Comparison of ENCODE assay signal across 8 mouse cellular contexts in genomic region chr19:5817703-5818589, GRCm38 (mm10). TPM values are rescaled to one million over a fixed set of nuclear protein-coding genes. Genes with fewer than 3 reads are reported as not detected.
DNase-seq lines count a peak whose midpoint lies in the region; ATAC-seq and TF ChIP-seq lines count a peak whose summit lies in the region.

No protein-coding gene starts in this region.

- peak overlapping the region; percentile 64 for H3K9ac ChIP-seq in hindbrain, embryonic 16.5 days (ENCODE audit: low read depth, low read length)

- H3K9me3 ChIP-seq in hindbrain, embryonic 16.5 days (ENCODE audit: control insufficient read depth, low read length) = no peaks in the 10 kb centered on the region

- H3K4me3 ChIP-seq in hindbrain, embryonic 16.5 days (ENCODE audit: low read length) = peak overlapping the region; percentile 28
- peak overlapping the region; percentile 31 for H3K4me3 ChIP-seq in left cerebral cortex, adult 2 months

- TF ChIP-seq CTCF in left cerebral cortex, adult 2 months (IDR thresholded peaks at IDR 0.05) = peak; percentile 85

- H3K27ac ChIP-seq in hindbrain, embryonic 16.5 days (ENCODE audit: low read depth, low read length) = peak overlapping the region; percentile 87
- H3K27ac ChIP-seq in left cerebral cortex, adult 2 months = peak overlapping the region; percentile 98

- H3K4me1 ChIP-seq in hindbrain, embryonic 16.5 days (ENCODE audit: control insufficient read depth, insufficient read depth, low read depth, low read length) = peaks cover 16% of the 10 kb centered on the region

- peak; percentile 53 for ATAC-seq in activated CD4-positive, CD25-positive, alpha-beta regulatory T cell, adult 4 months
- ATAC-seq in hindbrain, embryonic 16.5 days = peak; percentile 76
- ATAC-seq in megakaryocyte, adult 5-6 weeks (ENCODE audit: poor library complexity, severe bottlenecking) = peak; percentile 91

- intact Hi-C loops in left cerebral cortex, adult 2 months (cut with DNase I) = loop anchor here (2.0 kb wide), 1 partner anchor 15 kb away; no protein-coding TSS in a partner anchor

- H3K4me2 ChIP-seq in hindbrain, embryonic 16.5 days (ENCODE audit: low read length) = peak overlapping the region; percentile 58

- peak; percentile 70 to 88 for DNase-seq in cerebellum, postnatal 4 days (ENCODE audit: low spot score in 2 of 2)
- peak; percentile 92 for DNase-seq in gastrocnemius, adult 18-20 months (ENCODE audit: low spot score)
- DNase-seq in left cerebral cortex, adult 2 months (ENCODE audit: extremely low spot score in 1 of 2, low spot score in 2 of 2) = peak; percentile 87 to 91
- peak; percentile 88 for DNase-seq in right cerebral cortex, postnatal 14 days
- DNase-seq in urinary bladder, postnatal 25 days (ENCODE audit: low spot score) = peak; percentile 85

- 20% methylated on average over 21 of the region's 21 CpGs for WGBS in hindbrain, embryonic 16.5 days

- no peaks in the 10 kb centered on the region for H3K36me3 ChIP-seq in hindbrain, embryonic 16.5 days (ENCODE audit: control insufficient read depth, insufficient read depth, low read length)

- H3K27me3 ChIP-seq in hindbrain, embryonic 16.5 days (replicated peaks; ENCODE audit: control insufficient read depth, insufficient read depth, low read length) = no peaks in the 10 kb centered on the region

RNA-seq across cellular contexts. Expression of gene Scyl1, which starts 46.7 kb away (rescaled TPM):
- polyA plus RNA-seq in activated CD4-positive, CD25-positive, alpha-beta regulatory T cell, adult 4 months (2017; shearing (Covaris generic)) = 10 to 100 TPM in 1 of 2 experiments, 1 to 10 TPM in 1; 8.4 to 16.8 TPM
- 10 to 100 TPM; 70.6 to 74.4 TPM for total RNA-seq in gastrocnemius, adult 18-20 months (2021)
- 83.2 and 93.9 TPM in 2 replicates for polyA plus RNA-seq in hindbrain, embryonic 16.5 days (2015; fragmentation: Nextera tagmentation; extraction: Ambion mirVana)
- 10 to 100 TPM; 92.0 to 98.0 TPM for total RNA-seq in left cerebral cortex, adult 2 months (2021)
- total RNA-seq in megakaryocyte, adult 5-6 weeks (2015) = 20.2 and 21.8 TPM in 2 replicates
- 30.9 and 41.5 TPM in 2 replicates for total RNA-seq in megakaryocyte, adult 5-6 weeks (2017)

RNA-seq across cellular contexts. Expression of gene Frmd8, which starts 57.1 kb away (rescaled TPM):
- 10 to 100 TPM; 70.6 to 78.6 TPM for polyA plus RNA-seq in activated CD4-positive, CD25-positive, alpha-beta regulatory T cell, adult 4 months (2017; shearing (Covaris generic))
- 1 to 10 TPM; 2.9 to 3.2 TPM for total RNA-seq in gastrocnemius, adult 18-20 months (2021)
- polyA plus RNA-seq in hindbrain, embryonic 16.5 days (2015; fragmentation: Nextera tagmentation; extraction: Ambion mirVana) = 18.1 and 20.1 TPM in 2 replicates
- 10 to 100 TPM; 10.1 to 13.4 TPM for total RNA-seq in left cerebral cortex, adult 2 months (2021)
- 21.4 and 21.9 TPM in 2 replicates for total RNA-seq in megakaryocyte, adult 5-6 weeks (2015)
- total RNA-seq in megakaryocyte, adult 5-6 weeks (2017) = 19.3 and 23.3 TPM in 2 replicates

RNA-seq across cellular contexts. Expression of gene Slc25a45, which starts 59.7 kb away (rescaled TPM):
- 10 to 100 TPM; 43.3 to 60.2 TPM for polyA plus RNA-seq in activated CD4-positive, CD25-positive, alpha-beta regulatory T cell, adult 4 months (2017; shearing (Covaris generic))
- under 1 TPM; 0.59 to 0.90 TPM for total RNA-seq in gastrocnemius, adult 18-20 months (2021)
- polyA plus RNA-seq in hindbrain, embryonic 16.5 days (2015; fragmentation: Nextera tagmentation; extraction: Ambion mirVana) = 2.2 and 2.6 TPM in 2 replicates
- 1 to 10 TPM; 2.5 to 2.7 TPM for total RNA-seq in left cerebral cortex, adult 2 months (2021)
- 55.6 and 67.9 TPM in 2 replicates for total RNA-seq in megakaryocyte, adult 5-6 weeks (2015)
- total RNA-seq in megakaryocyte, adult 5-6 weeks (2017) = 69.1 and 73.5 TPM in 2 replicates

Comparison
In these comparisons a context has a peak if more than half of its experiments do, and no peak if none do; other contexts are left out.
1. Peak in every context shown above with its lines: DNase-seq, ATAC-seq, H3K4me3 ChIP-seq and H3K27ac ChIP-seq.
2. RNA of gene Slc25a45, which starts 59.7 kb away (total RNA-seq): 55.6 to 73.5 TPM in megakaryocyte, adult 5-6 weeks; 2.5 to 2.7 TPM in left cerebral cortex, adult 2 months and 0.59 to 0.90 TPM in gastrocnemius, adult 18-20 months; every median in the first group is over 10 times any median in the second.